Mouse (Mus musculus) embryonic facial prominence, embryonic 11.5 days (tissue): Measurements from ENCODE around the gene Serpine2. TPM values are rescaled to one million over a fixed set of nuclear protein-coding genes. Genes with fewer than 3 reads are reported as not detected.

Source experiments
- ATAC-seq: fragments of 200-750 bp; cut with Nextera tagmentation; replicated peaks from 2 replicates; pipeline ENCODE4 v1.8.0; 2017; ENCODE audit warnings: low read depth; ENCODE audit not compliant: insufficient number of reproducible peaks, low FRiP score, low TSS enrichment
- DNase-seq: peaks from one replicate; pipeline ENCODE4 v3.0.0-alpha.2; 2015; ENCODE audit warnings: low spot score
- H3K27ac ChIP-seq: fragments of 300-500 bp; sonication (generic); replicated peaks from 2 replicates; pipeline ENCODE4 v1.5.1; 2014; ENCODE audit warnings: mild to moderate bottlenecking, low read depth, low read length, control low read depth
- H3K27me3 ChIP-seq: fragments of 300-500 bp; sonication (generic); 2 replicates; pipeline ENCODE4 v1.6.1; 2014; ENCODE audit warnings: mild to moderate bottlenecking, low read length, moderate library complexity, mixed read lengths; ENCODE audit not compliant: control insufficient read depth, insufficient read depth
- H3K36me3 ChIP-seq: fragments of 300-500 bp; sonication (generic); replicated peaks from 2 replicates; pipeline ENCODE4 v1.6.1; 2014; ENCODE audit warnings: low read depth, mild to moderate bottlenecking, low read length, moderate library complexity, mixed read lengths; ENCODE audit not compliant: control insufficient read depth, insufficient read depth
- H3K4me1 ChIP-seq: fragments of 300-500 bp; sonication (generic); 2 replicates; pipeline ENCODE4 v1.6.1; 2014; ENCODE audit warnings: low read length, mixed read lengths; ENCODE audit not compliant: control insufficient read depth, insufficient read depth
- H3K4me2 ChIP-seq: fragments of 300-500 bp; sonication (generic); 2 replicates; pipeline ENCODE4 v1.6.1; 2014; ENCODE audit warnings: low read depth, mild to moderate bottlenecking, control low read depth, low read length, moderate library complexity
- H3K4me3 ChIP-seq: fragments of 300-500 bp; sonication (generic); 2 replicates; pipeline ENCODE4 v1.5.1; 2014; ENCODE audit warnings: low read depth, low read length, control low read depth
- H3K9ac ChIP-seq: fragments of 300-500 bp; sonication (generic); replicated peaks from 2 replicates; pipeline ENCODE4 v1.6.1; 2014; ENCODE audit warnings: mild to moderate bottlenecking, control low read depth, low read length
- H3K9me3 ChIP-seq: fragments of 300-500 bp; sonication (generic); replicated peaks from 2 replicates; pipeline ENCODE4 v1.6.1; 2016; ENCODE audit warnings: mild to moderate bottlenecking, low read length, inconsistent platforms, mixed read lengths; ENCODE audit not compliant: control insufficient read depth
- WGBS: fragments of 180-500 bp; shearing (Covaris S2); extraction: QIAGEN DNeasy Blood & Tissue Kit; methylation state at CpG from one replicate; pipeline ENCODE4 v1.1.7; 2014; 5-methylcytosine and 5-hydroxymethylcytosine counted together
- polyA plus RNA-seq: library from polyadenylated mRNA; unstranded; fragments of >200 nt; fragmentation: Nextera tagmentation; extraction: Ambion mirVana; gene quantifications from 2 replicates; pipeline ENCODE4 v1.2.1, GENCODE M21; 2014

Gene Serpine2
- polyA plus RNA-seq, 1 experiment from 2014 or later = 171 TPM

GRCm38 (mm10) chr1:79752714-79753340, 108.2 kb downstream of the Serpine2 start:
- Histone ChIP-seq H3K9ac (no peak overlapping the region), H3K4me3 (no peak overlapping the region), H3K4me1 (no peaks in the 10 kb centered on the region), H3K36me3 (no peaks in the 10 kb centered on the region), H3K27me3 (no peaks in the 10 kb centered on the region), H3K9me3 (no peaks in the 10 kb centered on the region), H3K27ac (no peak overlapping the region), H3K4me2 (no peak overlapping the region)
- no peak for ATAC-seq
- 80% methylated on average over 4 of the region's 4 CpGs for WGBS
- DNase-seq = no peak

GRCm38 (mm10) chr1:79752015-79752695, 108.8 kb downstream of the Serpine2 start:
- no peaks in the 10 kb centered on the region for H3K4me1 ChIP-seq
- no peak overlapping the region for H3K27ac ChIP-seq
- no peaks in the 10 kb centered on the region for H3K36me3 ChIP-seq
- H3K4me2 ChIP-seq = no peak overlapping the region
- no peak overlapping the region for H3K4me3 ChIP-seq
- no peaks in the 10 kb centered on the region for H3K27me3 ChIP-seq
- no peak for DNase-seq
- H3K9me3 ChIP-seq = no peaks in the 10 kb centered on the region
- H3K9ac ChIP-seq = no peak overlapping the region
- ATAC-seq = no peak
- WGBS = 79% methylated on average over 7 of the region's 7 CpGs

GRCm38 (mm10) chr1:79751186-79751585, 109.8 kb downstream of the Serpine2 start:
- no peak overlapping the region for H3K9ac ChIP-seq
- no peaks in the 10 kb centered on the region for H3K27me3 ChIP-seq
- DNase-seq (peak; percentile 9), ATAC-seq (no peak)
- 57% methylated on average over 5 of the region's 5 CpGs for WGBS
- H3K4me2 ChIP-seq = no peak overlapping the region
- H3K9me3 ChIP-seq = no peaks in the 10 kb centered on the region
- no peaks in the 10 kb centered on the region for H3K36me3 ChIP-seq
- H3K4me1 ChIP-seq = no peaks in the 10 kb centered on the region
- H3K27ac ChIP-seq = no peak overlapping the region
- H3K4me3 ChIP-seq = no peak overlapping the region

GRCm38 (mm10) chr1:79746056-79746455, 114.9 kb downstream of the Serpine2 start:
- no peak overlapping the region for H3K4me3 ChIP-seq
- H3K36me3 ChIP-seq = no peaks in the 10 kb centered on the region
- no peaks in the 10 kb centered on the region for H3K27me3 ChIP-seq
- 85% methylated on average over 4 of the region's 4 CpGs for WGBS
- H3K4me1 ChIP-seq = no peaks in the 10 kb centered on the region
- no peak overlapping the region for H3K9ac ChIP-seq
- DNase-seq (no peak), ATAC-seq (no peak)
- no peak overlapping the region for H3K4me2 ChIP-seq
- H3K27ac ChIP-seq = no peak overlapping the region
- no peaks in the 10 kb centered on the region for H3K9me3 ChIP-seq

Other genes starting within 250 kb of the Serpine2 start
- gene Ap1s3, start 189.2 kb downstream of the Serpine2 start, polyA plus RNA-seq = 0.22 and 0.24 TPM in 2 replicates
- gene Mrpl44, start 85.2 kb downstream of the Serpine2 start, polyA plus RNA-seq = 53.1 and 55.3 TPM in 2 replicates
- 35.7 and 36.6 TPM in 2 replicates for gene Wdfy1, start 85.0 kb downstream of the Serpine2 start, polyA plus RNA-seq